Mouse (Mus musculus) skeletal muscle tissue, adult 2 months (tissue): ENCODE measurements around the gene Cyp3a41b.
"Not testable (repeated sequence)": the region's sequence is repeated elsewhere in the genome, so short reads cannot be mapped to it uniquely, and the experiment has no call there.

ENCODE experiments used
- DNase-seq: peaks from one replicate; pipeline ENCODE4 v3.0.0-alpha.2; 2012; ENCODE audit warnings: low read depth, low spot score

Cyp3a41b gene

DNA sequence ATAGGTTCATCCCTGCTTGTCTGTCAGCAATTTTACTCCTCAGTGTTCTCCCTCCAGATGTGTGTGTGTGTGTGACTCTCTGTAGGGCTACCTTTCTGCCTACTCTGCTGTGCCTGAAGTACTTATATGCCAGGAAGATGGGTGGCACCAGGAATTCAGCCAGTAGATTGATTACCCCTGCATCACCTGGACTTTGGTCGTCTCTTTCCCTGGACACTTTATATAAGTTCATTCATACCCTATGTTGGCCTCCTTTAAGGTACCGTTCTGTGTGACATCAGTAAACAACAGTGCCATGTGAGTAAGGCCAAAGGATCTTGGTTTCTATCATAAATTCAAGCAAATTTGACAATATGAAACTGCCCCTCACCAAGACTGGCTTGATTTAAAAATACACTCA is at the start of gene Cyp3a41b:
TSS of gene Cyp3a41b (minus strand) at position 101 of the 400 bp plus-strand sequence.
- DNase-seq, result not testable (repeated sequence)

DNA sequence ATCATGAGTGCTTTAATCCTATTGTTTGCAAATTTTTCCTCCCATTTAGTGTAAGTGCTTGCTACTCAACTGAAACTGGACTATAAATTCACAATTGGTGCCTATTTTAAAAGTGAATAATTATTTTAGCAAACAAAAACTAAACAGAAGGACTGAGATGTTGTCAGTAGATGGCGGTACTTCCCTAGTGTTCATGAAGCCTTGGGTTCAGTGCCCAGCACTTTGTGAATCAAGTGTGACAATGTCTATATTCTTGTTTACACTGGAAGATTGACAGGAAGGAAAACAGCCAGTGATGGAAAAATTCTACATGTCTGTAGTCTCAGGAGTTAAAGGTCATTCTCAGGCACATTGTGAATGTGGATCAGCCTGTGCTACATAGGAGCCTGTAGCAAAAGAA is 47.8 kb upstream of the Cyp3a41b start:
- DNase-seq, result not testable (repeated sequence)

DNA sequence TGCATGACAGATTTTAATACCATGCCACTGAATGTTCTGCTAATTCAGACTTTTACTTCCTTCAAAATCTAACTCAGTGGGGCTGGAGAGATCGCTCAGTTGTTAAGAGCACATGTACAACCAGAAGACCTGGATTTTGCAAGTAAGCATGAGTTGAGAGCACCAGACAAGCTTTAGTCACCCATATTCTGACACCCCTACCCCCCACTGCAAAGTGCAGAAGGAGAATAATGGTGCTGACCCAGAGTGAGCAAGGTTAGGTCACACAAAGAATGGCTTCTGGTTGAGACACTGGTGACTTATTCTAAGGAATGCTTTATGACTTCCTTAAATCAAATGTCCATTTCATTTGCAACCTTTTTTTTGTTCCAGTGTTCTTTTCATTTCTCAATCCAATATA is 20.4 kb upstream of the Cyp3a41b start:
- not testable (repeated sequence) for DNase-seq

DNA sequence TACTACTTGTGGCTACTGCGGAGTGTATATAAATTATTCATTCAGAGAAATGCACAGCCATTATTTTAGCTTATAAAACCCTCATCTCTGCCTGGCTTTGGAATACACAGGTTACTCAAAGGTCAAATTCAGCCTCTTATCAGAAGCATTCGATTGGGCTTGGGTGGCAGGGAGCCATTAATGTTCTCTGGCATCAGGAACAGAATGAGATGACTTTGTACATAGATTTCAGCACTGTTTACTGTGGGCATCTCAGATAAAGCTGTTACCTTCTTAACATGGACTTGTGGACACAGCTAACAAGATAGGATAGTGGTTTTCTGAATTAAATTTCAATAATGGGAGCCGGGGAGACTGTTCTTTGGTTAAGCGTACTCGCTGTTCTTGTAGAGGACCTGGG is 13.3 kb upstream of the Cyp3a41b start:
- not testable (repeated sequence) for DNase-seq

DNA sequence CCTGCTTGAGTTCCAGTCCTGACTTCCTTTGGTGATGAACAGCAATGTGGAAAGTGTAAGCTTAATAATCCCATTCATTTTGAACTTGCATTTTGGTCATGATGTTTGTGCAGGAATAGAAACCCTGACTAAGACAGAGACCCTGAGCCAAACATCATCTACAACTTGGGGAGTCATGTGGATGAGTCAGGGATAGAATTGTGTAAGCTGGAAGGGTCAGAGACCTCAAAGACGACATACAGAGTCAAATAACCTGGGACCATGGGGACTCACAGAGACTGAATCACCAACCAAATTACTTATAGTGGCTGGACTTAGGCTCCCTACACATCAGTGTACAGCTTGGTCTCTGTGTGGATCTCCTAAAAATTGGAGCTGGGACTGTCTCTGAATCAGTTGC is 7.2 kb downstream of the Cyp3a41b start:
- not testable (repeated sequence) for DNase-seq

DNA sequence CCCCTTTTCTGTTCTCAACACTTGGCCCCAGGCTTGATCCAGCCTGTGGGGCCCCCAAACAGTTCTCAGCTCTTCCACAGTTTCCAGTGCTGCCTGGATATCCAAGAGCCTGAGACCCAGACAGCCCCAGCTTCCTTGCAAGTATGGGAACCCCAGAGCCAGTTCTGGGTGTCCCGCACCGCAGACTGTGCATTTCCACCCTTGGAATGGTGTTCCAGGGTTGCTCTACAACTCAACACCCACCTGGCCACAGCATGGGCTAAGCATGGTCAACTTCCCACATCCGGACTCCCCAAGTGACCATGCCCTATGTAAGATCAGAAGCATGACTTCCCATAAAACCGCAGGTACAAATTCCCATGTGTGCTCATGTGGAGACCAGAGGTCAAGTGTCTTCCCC is 8.9 kb downstream of the Cyp3a41b start:
- not testable (repeated sequence) for DNase-seq

DNA sequence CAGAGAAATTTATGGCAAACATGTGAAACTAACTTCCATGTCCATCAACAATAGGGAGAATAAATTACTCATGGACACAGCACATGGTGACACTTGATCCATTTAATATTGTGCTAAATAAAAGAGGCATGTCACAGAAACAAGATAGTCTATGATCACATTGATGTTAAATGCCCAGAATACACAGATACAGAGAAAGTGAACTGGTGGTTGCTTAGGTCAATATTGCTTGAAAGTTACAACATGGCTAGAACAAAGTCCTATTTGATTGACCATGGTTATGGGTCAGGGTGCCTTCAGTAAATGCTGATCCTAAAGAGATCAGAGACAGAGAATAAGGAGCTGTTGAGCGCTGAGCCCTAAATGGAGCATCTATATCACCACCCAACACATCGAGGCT is 12.6 kb downstream of the Cyp3a41b start:
- DNase-seq, result not testable (repeated sequence)
